Mouse (Mus musculus) left cerebral cortex, adult 8-10 months (tissue): Measurements from ENCODE around the gene Ifitm7. TPM values are rescaled to one million over a fixed set of nuclear protein-coding genes. Genes with fewer than 3 reads are reported as not detected.

Source experiments
- DNase-seq, 2 experiments: peaks; one replicate each; pipeline ENCODE4 v3.0.0; 2022; ENCODE audit warnings: low spot score in 2 of 2
- total RNA-seq, 4 experiments: library from RNA; stranded (reverse); gene quantifications; 2 replicates each; pipeline ENCODE4 v1.2.4; 2022

Gene Ifitm7
- 1 to 10 TPM; 1.3 to 2.5 (median 1.8) TPM for total RNA-seq

DNA sequence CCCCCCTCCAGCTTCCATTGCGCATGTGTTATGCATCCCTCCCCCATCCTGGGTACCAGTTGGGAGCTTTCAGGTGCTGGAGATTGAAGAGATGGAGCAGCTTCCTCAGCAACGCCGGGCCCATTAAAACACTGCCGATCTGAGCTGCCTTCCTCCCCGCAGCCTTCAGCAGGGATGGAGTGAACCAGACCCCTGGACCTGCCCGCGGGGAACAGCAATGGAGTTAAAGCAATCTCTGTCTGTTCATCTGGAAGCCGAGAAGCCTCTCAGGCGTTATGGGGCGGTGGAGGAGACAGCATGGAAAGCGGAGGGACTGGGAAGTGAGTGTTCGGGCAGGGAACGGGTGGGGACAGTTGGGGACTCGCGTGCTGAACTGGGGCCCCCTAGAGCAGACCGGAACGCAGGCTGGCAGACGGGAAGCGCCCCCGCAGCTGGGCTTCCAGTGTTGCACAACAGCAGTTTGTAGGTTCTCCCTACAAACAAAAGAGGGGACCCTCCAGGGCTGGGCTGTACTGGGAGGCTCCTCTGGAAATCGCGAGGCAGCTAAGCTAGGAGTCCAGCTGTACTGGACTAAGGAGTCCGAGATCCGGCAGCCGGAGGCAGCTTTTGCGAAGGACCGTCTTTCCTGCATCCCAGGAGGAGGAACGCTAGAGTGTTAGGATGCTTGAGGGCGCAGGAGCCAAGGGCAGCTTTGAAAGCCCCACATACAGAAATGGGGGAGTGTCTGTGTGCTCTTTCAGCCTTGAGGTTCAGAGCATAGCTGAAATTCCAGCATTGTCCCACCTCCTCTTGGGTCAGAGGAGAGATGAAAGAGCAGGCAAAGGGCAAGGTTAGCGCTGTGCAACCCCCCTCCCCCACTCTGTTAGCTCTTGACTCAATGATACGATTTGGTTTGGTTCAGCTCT is at the start of gene Ifitm7, which contains the start of gene 2900011O08Rik:
Ifitm7 (minus strand) TSS at position 315 of the 905 bp plus-strand sequence.
2900011O08Rik (plus strand) TSS at position 31 of the 905 bp plus-strand sequence.
- peak; percentile 41 to 45 for DNase-seq

DNA sequence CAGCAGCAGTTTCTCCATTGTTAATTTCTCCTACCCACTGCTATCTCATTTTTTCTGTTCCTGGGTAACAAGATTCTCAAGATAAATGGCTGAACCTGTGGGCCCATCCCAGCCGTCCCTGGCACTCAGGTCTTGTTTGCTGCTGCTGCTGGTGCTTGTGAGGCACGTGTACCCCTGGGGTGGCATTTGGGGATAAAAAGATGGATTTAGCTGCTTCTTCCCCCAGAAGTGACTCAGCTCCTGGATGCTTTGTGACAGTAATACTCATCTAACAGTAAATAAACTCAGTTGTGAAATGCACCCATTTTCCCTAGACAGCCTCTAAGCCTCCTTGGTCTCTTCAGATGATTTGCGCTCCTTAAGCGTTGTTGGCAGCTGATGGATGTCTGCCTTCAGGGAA is 46.4 kb upstream of the Ifitm7 start:
- DNase-seq = no peak

DNA sequence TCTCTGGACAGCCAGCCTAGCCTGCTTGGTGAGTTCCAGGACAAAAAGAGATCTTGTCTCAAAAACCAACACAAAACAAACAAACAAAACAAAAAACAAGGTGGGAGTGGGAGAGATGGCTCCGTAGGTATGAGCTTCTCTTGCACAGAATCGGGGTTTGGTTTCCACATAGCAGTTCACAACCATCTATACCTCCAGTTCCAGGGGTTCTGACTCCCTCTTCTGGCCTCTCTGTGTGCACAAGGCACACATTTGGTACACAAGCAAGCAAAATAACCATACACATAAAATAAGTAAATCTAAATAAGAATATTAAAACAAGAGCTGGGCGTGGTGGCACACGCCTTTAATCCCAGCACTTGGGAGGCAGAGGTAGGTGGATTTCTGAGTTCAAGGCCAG is 44.0 kb upstream of the Ifitm7 start:
- DNase-seq = no peak

DNA sequence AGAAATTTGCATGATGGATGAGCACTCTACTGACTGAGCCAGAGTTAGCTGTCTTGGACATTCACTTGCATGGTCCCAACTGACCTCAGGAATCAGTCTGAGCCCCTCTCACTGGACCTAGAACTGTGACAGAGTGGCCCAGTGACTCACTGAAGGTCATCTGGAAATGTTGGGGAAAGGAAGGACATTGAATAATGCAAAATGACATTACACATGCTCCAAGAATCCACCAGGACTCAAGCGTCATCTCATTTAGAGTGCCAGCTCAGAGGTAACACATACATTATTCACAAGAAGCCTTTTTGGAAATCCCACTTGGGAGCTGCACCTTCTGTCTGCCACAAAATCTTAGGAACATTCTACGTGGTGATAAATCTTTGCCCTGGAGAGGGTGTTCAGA is 43.2 kb upstream of the Ifitm7 start:
- DNase-seq = no peak

DNA sequence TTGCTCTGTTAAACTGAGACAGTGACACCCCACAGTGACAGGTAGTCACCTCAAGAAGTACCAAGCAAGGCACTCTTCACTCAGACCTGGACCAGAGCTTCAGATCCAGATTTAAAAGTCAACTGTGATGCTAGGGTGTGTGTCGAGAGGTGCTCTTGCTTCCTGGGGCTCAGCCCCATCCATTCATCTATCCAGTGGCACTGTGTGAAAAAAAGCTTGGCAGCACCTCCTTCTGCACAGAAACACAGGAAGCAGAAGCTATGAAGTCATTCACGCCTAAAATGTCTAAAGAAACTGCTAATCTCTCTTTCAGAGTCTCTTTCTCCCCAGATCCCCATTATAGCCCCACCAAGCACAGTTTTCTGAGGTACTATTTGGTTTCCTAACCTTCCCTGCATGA is 42.4 kb upstream of the Ifitm7 start:
- no peak for DNase-seq

DNA sequence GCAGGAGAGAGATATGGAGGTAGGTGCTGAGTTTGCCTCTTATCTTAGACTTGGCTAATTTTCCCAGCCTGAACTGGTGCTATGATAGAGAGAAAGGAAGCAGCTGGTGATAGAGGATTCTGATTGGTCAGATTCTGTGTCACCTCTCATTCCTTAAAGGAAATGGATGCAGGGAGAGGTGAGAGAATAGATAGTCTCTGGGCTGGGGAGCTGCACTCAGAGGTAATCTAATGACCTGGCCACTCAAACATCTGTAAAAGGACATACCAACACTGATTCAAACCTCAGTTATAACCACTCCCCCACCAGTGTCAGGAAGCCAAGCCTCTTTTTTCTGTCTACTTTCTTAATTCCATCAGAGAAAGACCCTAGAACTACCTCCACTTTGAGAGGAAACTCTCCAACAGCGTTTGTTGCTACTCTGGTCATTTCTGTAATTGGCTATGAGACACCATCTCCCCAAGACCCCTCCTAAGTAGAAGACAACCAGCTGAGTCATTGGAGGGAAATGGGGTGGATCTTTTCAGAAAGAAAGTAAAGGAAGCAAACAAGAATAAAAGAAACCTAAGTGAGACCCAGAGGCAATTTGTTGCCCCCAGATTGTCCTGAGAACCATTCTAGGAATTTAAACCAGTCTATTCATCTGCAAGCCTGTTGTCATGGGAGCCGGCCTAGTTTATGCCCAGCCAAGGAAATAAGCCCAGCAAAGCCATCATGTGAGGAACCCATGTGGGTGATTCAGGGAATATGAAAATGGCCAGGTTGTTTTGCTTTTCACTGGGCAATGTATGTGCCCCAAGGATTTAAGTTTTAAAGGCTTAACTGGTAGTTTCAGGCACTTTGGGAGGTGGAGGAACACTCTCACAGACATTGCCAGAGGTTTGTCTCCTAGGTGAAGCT is 38.7 kb upstream of the Ifitm7 start:
- no peak for DNase-seq

DNA sequence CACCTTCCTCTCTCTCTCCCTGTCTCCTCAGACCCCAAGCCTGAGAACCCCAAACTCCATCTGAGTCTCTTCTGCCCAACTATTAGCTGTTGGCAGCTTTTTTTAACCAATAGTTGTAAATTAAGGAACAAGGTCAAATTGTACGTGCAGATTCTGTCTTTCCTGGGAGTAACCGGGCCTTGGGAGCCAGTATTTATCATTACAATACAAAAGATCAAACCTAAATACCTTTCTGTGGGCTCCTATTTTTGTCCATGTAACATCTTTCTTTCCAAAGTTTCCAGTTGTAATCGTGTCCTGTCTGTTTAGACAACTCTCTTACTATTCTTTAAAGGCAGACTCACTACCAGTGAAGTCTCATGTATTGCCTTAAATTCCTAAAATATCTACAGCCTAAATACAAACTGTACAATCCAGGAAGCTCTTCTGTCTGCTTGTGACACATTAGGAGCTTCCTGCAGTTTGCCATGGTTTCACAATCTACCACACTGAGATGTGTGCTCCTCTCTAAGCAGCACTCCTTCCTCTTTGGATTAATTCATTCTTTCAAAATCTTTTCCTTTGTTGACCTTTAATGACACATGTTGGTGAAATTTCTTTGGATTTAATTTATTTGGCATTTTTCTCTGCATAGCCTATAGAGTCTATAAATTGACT is 34.6 kb upstream of the Ifitm7 start:
- no peak for DNase-seq

DNA sequence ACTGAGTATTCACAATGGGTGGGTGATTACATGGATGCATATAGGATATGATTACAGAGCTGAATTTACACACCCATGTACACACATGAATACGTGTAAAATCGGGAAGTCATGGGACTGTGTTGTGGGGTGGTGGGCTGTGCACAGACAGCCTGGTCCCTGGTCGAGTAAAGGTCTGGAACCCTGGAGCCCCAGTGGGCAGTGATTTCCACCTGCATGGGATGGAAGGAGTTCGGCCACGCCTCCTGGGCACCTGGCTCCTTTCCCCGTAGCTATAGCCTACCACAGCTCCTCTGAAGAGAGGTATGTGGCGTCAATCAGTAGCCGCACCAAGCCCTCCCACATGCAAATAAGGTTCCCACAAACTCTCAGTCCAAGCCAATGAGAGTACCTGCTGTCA is 30.6 kb upstream of the Ifitm7 start:
- no peak for DNase-seq

DNA sequence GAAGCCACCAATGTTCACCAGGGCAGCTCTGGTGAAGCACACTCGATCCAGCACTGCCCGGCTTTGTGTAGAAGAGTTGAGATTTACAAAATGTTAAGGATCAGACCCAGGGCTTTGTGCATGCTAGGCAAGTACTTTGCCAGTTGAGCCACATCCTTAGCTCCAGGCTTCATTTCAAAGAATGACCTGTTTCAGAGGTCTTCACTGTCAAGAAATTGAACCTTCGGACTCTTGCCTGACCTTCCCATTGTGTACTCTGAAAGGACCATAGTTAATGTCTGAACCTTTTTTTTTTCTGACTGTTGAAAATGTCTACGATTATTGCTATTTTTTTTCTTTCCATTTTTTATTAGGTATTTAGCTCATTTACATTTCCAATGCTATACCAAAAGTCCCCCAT is 23.3 kb upstream of the Ifitm7 start:
- DNase-seq = no peak

DNA sequence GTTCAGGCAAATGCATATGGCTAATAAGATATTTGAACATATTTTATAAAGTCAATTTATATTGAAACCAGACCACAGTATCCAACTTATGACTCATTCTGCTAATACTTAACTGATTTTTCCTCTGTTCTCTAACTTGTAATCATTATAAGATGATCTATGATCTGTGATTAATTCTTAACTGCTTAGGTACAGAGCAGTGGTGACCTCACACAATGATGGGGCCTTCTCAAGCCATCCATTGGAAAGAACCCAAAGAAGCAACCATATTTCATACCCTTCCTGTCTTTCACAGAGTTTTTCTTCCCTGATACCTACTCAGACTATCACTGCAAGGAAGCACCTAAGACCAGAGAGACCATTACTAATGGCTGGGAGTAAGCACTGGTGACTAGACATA is 22.0 kb upstream of the Ifitm7 start:
- DNase-seq = no peak

DNA sequence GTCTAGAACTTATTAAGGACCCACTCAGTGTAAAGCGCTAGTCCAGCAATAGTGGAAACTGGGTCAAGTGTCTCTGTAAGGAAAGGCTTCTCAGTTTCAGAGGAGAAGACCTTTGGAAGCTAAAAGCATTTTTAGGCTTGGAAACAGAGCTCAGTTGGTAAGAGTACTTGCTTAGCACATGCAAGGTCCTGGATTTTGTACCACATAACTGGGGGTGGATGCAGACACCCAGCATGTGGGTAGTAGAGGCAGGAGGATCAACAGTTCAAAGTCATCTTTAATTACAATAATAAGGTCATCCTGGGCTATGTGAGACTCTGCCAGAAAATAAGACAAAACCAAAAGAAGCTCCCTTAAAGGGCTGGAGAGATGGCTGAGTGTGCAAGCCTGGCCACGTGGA is 21.4 kb upstream of the Ifitm7 start:
- DNase-seq = no peak

DNA sequence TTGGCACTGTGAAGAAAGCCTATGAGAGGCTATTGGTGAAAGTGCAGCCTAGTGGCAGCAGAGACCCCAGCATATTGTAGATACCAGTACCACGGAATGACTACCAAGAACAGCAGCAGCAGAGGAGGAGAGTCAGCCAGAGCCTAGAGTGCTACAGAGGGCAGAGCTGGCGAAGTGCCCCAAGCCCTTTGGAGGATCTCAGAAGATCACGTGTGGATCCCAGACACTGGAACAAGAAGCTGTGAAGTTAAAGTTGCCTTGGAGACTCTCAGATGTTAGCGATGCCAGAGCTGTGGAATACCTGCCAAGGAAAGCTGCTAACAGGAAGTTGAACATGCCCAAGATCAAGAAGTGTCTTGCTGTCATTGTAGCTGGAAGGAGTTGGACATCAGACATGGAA is 18.6 kb upstream of the Ifitm7 start:
- DNase-seq = no peak

DNA sequence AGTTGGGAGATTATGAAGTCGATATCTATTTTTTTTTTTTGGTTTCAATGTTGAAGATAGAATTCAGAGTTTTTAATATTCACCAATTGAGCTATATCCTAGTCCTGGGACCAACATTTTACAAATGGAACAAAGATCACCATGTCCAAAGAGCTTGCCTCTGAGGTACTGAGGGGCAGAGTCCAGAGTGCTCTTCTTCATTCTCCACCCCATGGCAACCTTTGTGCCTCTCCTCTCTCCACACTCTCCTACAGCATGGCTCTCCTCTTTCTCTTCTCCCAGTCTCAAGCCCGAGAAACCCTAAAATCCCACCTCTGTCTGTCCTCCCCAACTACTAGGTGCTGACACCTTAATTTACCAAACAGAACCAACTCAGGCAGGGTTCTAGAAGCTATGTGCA is 18.0 kb upstream of the Ifitm7 start:
- DNase-seq = no peak

DNA sequence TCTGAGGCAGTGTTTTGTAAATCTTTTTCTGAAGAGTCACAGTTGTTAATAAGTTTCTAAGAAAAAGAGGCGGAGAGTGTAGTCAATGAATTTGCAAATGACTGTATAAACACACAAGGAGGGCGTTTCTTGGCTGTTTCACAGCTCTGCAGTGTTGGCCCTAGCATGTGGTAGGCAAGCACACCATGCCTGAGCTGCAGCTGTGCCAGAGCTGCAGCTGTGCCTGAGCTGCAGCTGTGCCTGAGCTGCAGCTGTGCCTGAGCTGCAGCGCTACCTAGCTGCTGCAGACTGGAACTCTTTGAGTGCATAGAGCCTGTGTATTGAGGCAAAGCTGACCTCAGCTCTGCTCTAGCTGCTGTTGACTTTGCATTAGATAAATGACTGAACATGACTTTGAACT is 17.5 kb upstream of the Ifitm7 start:
- DNase-seq = no peak

DNA sequence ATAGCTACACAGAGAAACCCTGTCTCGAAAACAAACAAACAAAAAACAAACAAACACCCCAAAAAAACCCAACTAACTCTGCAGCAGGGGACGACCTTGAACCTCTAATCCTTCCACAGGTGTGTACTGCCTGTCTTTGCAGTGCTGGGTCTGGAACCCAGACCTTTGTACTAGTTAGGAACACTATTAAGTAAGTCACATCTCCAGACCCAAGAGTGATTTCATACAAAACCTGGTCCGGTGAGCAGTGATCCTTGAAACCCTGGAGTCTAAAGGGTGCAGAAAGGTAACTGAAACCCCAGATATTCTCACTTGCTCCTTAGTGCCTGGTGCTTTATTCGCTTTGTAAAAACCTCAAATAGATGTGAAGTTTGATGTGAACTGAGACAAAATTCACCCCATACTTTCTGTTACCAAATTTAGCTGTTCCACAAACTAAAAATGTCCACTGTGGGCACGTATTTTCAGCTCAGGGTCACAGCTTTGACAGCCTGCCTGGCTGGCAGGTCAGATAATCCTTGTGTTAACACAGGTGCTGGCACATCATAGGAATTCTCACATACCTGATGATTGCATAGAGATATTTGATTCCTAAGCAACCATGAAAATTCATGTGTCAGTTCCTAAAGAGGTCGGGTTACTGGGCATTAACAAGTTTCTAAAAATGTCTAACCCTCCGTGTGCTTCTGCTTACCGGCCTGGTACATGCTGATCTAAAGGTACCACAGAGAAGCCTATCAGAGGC is 16.9 kb upstream of the Ifitm7 start:
- no peak for DNase-seq

DNA sequence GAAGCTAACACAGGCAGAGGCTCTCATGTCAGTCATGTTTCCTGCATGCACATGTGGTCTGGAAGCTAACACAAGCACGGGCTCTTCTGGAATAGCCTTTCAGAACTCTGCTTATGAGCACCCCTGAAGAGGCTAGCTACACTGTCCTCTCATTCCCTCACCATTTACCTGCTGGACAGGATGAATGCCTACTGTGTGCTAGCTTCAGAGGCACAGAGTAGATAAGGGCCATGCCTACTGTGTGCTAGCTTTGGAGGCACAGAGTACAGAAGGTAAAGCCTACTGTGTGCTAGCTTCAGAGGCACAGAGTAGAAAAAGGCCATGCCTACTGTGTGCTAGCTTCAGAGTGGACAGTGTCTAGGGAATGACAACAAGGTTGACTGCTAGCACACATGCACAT is 7.8 kb upstream of the Ifitm7 start:
- DNase-seq = no peak

DNA sequence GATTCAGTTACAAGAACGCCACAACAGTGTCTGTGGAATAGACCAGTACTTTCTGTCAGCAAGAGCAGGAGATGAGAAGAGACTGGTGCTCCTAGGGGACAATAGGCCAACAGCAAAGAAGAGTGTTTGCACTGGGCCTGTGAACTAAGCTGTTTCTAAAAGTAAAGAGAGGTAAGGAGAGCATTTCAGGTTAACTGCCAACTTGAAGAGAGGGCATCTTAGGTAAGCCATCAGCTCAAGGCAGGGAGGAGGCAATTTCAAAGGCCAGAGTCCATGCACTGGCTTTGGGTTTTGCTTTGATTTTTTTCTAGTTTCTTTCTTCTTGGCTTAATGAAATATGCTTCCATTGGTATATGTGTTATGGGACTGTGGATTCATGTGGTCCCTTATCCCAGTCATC is 7.4 kb upstream of the Ifitm7 start:
- DNase-seq = no peak

DNA sequence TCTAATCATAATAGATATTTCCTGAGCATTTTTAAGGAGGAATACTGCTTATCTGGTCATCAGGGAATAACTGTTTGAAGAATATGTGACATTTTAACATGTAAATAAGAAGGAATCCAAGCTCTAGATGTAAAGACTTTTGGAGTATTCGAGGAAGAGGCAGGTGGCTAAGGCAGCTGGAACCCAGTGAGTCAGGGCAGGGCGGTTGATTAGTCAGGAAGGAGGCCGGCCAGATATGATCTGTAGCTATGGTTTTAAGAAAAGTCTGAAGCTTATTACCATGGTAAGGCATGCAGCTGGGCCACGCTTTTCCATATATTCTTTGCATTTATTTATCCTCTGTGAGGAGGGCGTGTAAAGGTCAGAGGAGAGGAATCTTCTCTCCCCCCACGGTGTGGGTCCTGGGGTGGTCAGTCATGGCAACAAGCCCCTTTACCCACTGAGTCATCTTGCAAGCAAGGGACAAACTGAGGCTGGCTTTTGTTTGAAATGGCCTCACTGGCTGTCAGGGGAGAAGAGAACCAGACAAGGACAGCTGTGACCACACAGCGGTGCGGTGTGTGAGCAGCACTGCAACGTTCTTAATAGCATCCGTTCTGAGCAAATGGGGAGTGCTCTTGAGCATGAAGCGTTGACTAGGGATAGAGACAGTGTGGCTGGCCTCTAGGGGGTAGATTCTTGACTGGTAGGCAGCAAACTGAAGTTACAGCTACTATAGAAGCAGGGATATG is 6.0 kb upstream of the Ifitm7 start:
- no peak for DNase-seq

DNA sequence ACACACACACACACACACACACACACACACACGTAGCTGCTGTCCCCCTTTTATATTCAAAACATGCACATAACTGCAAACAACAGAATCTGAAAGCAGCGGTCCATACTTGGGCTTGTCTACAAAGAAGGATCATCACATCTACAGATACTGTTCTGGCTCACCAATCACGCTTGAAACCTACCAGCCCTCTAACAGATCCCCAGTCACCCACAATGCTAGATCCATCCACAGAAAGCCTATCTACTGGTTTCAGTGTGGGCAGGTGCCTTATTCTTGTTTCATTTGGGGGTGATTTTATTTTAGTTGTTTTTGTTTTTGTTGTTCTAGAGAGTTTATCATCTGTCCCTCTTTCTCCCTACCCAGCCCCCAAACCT is 503 bp downstream of the Ifitm7 start:
- peak in 1 of 2 experiments; percentile 18 for DNase-seq

DNA sequence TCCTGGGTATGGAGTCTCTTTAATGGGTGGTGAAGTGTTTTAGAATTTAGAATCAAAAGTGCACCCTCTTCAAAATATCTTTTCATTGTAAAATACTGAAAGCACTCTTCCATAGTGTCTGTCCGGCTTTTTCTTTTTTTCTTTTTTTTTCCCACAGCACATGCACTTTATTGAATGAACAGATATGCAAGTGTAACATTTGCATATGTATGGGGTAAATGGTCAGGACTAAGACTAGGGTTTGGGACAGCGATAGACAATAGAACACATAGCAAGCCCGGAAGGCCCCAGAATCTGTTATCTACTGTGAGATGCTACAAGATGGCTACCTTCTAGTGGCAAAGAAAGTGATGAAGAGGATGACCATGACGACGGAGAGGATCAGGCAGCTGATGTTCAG is 3.5 kb downstream of the Ifitm7 start:
- DNase-seq = no peak
